Mouse (Mus musculus): ENCODE measurements around the gene Gpr155. TPM values are rescaled to one million over a fixed set of nuclear protein-coding genes. Genes with fewer than 3 reads are reported as not detected.

Gpr155 gene
- polyA plus RNA-seq (2015; fragmentation: Nextera tagmentation; extraction: Ambion mirVana), result 4.1 and 6.0 TPM in 2 replicates

DNA sequence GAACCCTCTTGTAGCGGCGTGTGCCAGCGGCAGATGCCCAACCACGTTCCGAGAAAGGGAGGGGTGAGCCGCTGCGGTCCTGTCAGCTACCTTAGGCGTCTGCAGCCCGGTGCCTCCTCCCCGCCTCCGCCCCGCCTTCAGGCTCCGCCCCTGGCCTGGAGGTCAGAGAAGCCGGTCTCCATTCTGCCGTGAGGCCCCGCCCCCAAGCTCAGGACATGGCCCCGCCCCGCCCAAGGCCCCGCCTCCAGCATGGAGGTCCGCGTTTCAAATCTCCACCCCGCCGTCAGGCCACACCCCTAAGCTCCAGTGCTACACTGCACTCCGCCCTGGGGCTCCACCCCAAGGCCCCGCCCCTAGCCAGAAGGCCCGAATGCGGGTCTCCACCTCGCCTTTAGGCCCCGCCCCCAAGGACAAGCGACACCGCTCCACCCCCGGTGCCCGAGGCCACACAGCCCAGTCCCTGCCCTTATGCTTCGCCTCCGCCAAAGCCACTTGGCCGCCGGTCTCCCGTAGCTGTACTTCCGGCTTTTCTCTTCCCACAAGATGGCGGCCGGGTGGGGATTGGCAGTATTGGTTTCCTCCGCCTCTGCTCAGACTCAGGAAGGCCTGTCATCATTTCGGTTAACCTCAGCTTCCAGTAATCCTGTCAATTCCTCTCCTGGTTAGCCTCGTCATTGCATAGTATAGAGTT is at the start of gene Gpr155:
TSS of gene Gpr155 (minus strand) at position 217 of the 691 bp plus-strand sequence.
- no peaks in the 10 kb centered on the region for H3K9me3 ChIP-seq
- H3K9ac ChIP-seq, result peak within 1 kb of the TSS; percentile 42
- peak within 1 kb of the TSS; percentile 71 for H3K27ac ChIP-seq
- 0 out of 2 replicates have a peak, but pooled peaks cover 4% of the 10 kb centered on the region for H3K4me1 ChIP-seq
- peak within 1 kb of the TSS; percentile 98 for H3K4me2 ChIP-seq
- peak; percentile 98 for ATAC-seq (ENCODE audit: insufficient read depth, low FRiP score, low read depth)
- no peaks in the 10 kb centered on the region for H3K27me3 ChIP-seq (replicated peaks)
- under 1% methylated on average over 44 of the region's 44 CpGs for WGBS
- H3K36me3 ChIP-seq, result no peaks in the 10 kb centered on the region
- H3K4me3 ChIP-seq (replicated peaks), result peak within 1 kb of the TSS; percentile 61

DNA sequence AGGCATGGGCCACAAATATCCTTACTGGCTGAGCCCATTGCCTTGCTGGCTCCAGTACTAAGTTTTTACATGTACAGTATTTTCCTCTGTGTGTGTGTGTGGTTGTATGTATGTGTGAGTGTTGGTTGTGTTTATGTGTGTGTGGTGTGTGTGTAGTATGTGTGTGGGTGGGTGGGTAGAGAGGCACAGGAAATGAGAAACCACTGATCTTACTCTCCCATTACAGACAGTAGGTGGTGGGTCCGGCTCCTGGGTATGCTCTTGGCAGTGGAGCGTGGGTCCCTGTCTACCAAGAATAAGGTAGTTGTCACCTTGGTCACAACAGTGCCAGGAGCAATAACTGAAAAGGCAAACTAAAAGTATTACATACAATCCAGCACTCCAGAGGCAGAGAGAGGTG is 49.5 kb upstream of the Gpr155 start:
- 99% methylated on average over 2 of the region's 2 CpGs for WGBS
- no peak overlapping the region for H3K4me3 ChIP-seq (replicated peaks)
- H3K9me3 ChIP-seq, result no peaks in the 10 kb centered on the region
- no peak overlapping the region for H3K9ac ChIP-seq
- ATAC-seq (ENCODE audit: insufficient read depth, low FRiP score, low read depth), result no peak
- no peaks in the 10 kb centered on the region for H3K27me3 ChIP-seq (replicated peaks)
- no peak overlapping the region for H3K4me2 ChIP-seq
- H3K4me1 ChIP-seq, result no peaks in the 10 kb centered on the region
- H3K36me3 ChIP-seq, result peaks cover 12% of the 10 kb centered on the region; the same call in 1 of the 2 replicates
- no peak overlapping the region for H3K27ac ChIP-seq

DNA sequence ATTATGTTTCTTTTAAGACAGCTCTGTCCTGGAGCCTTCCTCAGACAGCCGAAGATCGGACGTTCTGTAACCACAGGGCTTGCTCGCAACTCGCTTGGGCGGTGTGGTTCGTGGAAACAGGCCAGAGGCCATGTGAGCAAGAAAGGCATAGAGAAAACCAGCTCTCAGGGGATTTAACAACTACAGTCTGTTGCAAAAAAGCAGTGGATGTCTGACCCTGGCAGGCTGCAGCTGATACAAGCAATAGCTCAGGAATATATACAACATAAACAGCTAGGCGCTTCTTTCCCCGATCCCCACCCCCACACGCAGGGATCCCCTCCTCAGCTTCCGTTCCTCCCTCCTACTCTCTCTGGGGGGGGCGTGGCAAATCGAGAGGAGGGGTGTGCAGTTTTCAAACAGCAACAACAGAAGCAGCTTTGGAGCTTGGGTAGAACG is 45.6 kb upstream of the Gpr155 start:
- no peak for ATAC-seq (ENCODE audit: insufficient read depth, low FRiP score, low read depth)
- peak overlapping the region; percentile 23 for H3K4me3 ChIP-seq (replicated peaks)

DNA sequence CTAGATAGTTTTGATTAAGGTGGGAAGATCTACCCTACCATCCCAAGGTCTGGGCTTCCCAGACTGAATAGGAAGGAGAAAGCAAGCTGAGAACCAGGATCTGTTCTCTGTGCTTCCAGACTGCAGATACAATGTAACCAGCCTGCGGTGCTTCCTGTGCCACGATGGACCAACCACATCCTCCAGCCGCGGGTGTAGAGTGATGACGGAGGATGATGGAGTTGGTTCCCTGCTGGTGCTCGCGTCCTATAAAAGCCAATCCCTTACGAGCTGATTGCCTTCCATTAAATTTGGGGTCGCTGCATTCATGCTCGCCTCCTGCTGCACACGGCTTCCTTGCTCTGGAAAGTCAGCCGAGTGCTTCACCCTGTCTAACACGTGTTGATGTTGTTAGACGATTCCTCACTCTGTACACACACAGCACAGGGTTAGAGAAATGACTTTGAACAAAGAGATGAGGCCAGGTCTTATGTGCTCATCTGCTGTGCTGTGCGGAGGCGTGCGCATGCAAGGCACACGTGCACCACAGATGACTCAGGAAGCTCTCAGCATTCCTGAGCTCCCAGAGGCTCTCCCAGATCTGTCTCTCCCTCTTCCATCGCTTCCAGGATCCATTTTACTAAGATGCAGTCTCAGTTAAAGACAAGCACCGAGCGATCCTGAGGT is 42.6 kb upstream of the Gpr155 start:
- H3K36me3 ChIP-seq, result peaks cover 5% of the 10 kb centered on the region; the same call in 1 of the 2 replicates
- H3K9me3 ChIP-seq, result no peaks in the 10 kb centered on the region
- 62% methylated on average over 21 of the region's 21 CpGs for WGBS
- no peaks in the 10 kb centered on the region for H3K4me1 ChIP-seq
- no peak overlapping the region for H3K9ac ChIP-seq
- no peak overlapping the region for H3K4me2 ChIP-seq
- H3K4me3 ChIP-seq (replicated peaks), result no peak overlapping the region
- H3K27ac ChIP-seq, result no peak overlapping the region
- H3K27me3 ChIP-seq (replicated peaks), result no peaks in the 10 kb centered on the region
- ATAC-seq (ENCODE audit: insufficient read depth, low FRiP score, low read depth), result no peak

More for the DNA sequence above, 45.6 kb upstream of the Gpr155 start:
- H3K9ac ChIP-seq, result no peak overlapping the region
- H3K36me3 ChIP-seq, result peaks cover 7% of the 10 kb centered on the region; the same call in 1 of the 2 replicates
- H3K4me2 ChIP-seq, result peak overlapping the region; percentile 41
- H3K4me1 ChIP-seq, result no peaks in the 10 kb centered on the region
- no peaks in the 10 kb centered on the region for H3K27me3 ChIP-seq (replicated peaks)
- no peaks in the 10 kb centered on the region for H3K9me3 ChIP-seq
- peak overlapping the region; percentile 33 for H3K27ac ChIP-seq
- WGBS, result 32% methylated on average over 14 of the region's 14 CpGs

DNA sequence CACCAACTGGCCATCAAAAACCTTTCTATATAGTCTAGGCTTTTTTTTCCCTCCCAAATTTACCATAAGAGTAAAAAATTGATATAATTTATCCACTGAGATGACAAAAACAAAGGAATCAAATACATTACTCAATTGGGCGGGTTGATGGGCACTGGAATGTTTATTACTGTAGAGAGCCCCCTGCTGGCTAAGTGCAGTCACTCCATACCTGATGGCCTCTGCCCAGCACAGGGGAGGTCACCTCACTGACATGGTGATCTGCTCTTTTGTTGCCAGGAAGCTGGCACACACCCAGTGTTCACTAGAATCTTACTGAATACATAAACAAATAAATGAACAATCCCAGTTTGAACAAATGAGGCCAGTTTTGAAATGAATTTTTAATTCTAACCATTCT is 40.9 kb upstream of the Gpr155 start:
- H3K4me2 ChIP-seq, result no peak overlapping the region
- H3K9me3 ChIP-seq, result no peaks in the 10 kb centered on the region
- H3K9ac ChIP-seq, result no peak overlapping the region
- H3K27ac ChIP-seq, result no peak overlapping the region
- no peaks in the 10 kb centered on the region for H3K27me3 ChIP-seq (replicated peaks)
- WGBS, result 33% methylated on average over 1 of the region's 1 CpGs
- H3K4me1 ChIP-seq, result no peaks in the 10 kb centered on the region
- no peaks in the 10 kb centered on the region for H3K36me3 ChIP-seq
- no peak for ATAC-seq (ENCODE audit: insufficient read depth, low FRiP score, low read depth)
- no peak overlapping the region for H3K4me3 ChIP-seq (replicated peaks)

DNA sequence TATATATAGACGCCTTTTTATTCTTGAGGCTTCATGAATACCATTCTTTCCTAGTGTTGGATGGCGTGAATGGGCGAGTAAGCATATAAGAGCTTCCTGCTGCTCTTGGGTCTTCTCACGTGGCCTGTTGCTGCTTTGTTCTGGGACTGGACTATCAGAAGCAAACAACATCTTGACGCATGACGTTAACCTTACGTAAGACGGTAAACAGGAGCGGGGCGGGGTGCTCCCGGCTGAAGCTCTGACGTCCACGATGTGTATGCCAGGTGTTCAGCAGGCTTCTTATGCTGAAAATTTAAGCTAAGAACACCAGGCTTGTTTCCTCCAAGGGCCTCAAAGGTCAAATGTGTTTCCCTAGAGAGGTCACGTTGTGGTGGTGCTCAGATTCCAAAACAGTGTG is 39.5 kb upstream of the Gpr155 start:
- no peaks in the 10 kb centered on the region for H3K9me3 ChIP-seq
- no peaks in the 10 kb centered on the region for H3K36me3 ChIP-seq
- no peak for ATAC-seq (ENCODE audit: insufficient read depth, low FRiP score, low read depth)
- H3K4me2 ChIP-seq, result no peak overlapping the region
- no peak overlapping the region for H3K9ac ChIP-seq
- 59% methylated on average over 14 of the region's 14 CpGs for WGBS
- no peaks in the 10 kb centered on the region for H3K4me1 ChIP-seq
- no peak overlapping the region for H3K27ac ChIP-seq
- no peaks in the 10 kb centered on the region for H3K27me3 ChIP-seq (replicated peaks)
- no peak overlapping the region for H3K4me3 ChIP-seq (replicated peaks)

DNA sequence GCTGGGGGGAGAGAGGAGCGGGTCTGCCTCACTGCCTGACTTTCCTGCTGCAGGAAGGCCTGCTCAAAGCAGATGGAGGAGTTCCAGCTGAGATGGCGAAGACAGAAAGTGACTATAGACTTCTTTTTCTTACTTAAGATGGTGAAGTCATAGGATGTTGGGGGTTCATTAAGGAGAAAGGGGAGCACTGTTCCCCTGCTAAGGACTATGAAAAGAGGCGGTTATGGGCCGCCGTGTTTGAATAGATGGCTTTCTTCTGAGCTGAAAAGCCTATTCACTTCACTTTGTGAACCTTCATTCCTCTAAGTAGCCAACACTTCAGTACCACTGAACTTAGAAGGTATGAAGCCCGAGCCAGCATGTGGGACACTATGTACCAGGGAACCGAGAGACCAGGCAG is 33.4 kb upstream of the Gpr155 start:
- no peaks in the 10 kb centered on the region for H3K9me3 ChIP-seq
- H3K27ac ChIP-seq, result no peak overlapping the region
- H3K4me2 ChIP-seq, result no peak overlapping the region
- WGBS, result 72% methylated on average over 7 of the region's 7 CpGs
- H3K9ac ChIP-seq, result no peak overlapping the region
- H3K4me1 ChIP-seq, result no peaks in the 10 kb centered on the region
- ATAC-seq (ENCODE audit: insufficient read depth, low FRiP score, low read depth), result no peak
- no peak overlapping the region for H3K4me3 ChIP-seq (replicated peaks)
- no peaks in the 10 kb centered on the region for H3K27me3 ChIP-seq (replicated peaks)
- H3K36me3 ChIP-seq, result no peaks in the 10 kb centered on the region

DNA sequence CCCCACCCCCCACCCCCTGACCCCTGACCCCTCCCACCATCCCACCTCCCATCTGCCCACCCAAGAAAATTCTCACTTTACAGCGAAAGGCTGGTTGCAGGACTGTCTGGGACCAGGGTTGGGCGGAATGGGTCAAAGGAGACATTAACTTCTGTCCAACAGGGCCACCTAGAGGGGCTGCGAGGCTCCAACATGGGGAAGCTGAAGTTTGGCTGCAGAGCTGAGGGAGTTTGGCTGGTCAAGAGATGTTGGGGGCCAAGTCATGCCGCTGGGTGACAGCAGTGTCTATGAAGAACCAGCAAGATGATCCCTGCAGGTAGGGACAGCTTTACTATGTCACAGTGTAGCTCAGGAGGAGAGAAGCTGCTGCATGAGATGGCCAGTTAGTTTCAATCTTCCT is 32.9 kb upstream of the Gpr155 start:
- Histone ChIP-seq H3K9me3 (no peaks in the 10 kb centered on the region), H3K4me3 (replicated peaks) (no peak overlapping the region), H3K27me3 (replicated peaks) (no peaks in the 10 kb centered on the region), H3K4me1 (no peaks in the 10 kb centered on the region), H3K9ac (no peak overlapping the region), H3K27ac (no peak overlapping the region), H3K36me3 (no peaks in the 10 kb centered on the region), H3K4me2 (no peak overlapping the region)
- WGBS, result 38% methylated on average over 4 of the region's 4 CpGs
- ATAC-seq (ENCODE audit: insufficient read depth, low FRiP score, low read depth), result no peak

DNA sequence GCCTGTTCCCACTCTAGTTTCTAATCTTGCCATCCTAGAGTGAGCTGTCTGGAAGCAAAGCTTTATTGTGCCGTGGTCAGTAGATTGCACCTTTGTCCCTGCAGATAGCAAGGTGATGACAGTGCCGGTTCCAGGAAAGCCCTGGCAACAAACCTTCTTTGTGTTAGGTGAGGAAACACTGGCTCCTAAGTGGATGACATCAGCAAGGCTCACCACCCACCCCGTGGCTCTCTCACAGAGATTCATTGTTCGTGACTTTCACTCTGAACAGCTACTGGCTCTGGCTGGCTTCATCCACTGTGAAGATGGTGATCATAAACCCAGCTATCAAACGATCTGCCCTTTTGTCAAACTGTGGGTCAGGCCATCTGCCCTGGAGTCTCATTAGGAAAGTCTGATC is 29.5 kb upstream of the Gpr155 start:
- Histone ChIP-seq H3K4me3 (replicated peaks) (no peak overlapping the region), H3K27ac (no peak overlapping the region), H3K36me3 (no peaks in the 10 kb centered on the region), H3K9me3 (no peaks in the 10 kb centered on the region), H3K4me1 (no peaks in the 10 kb centered on the region), H3K9ac (no peak overlapping the region), H3K27me3 (replicated peaks) (no peaks in the 10 kb centered on the region), H3K4me2 (no peak overlapping the region)
- WGBS, result 46% methylated on average over 5 of the region's 5 CpGs
- no peak for ATAC-seq (ENCODE audit: insufficient read depth, low FRiP score, low read depth)

DNA sequence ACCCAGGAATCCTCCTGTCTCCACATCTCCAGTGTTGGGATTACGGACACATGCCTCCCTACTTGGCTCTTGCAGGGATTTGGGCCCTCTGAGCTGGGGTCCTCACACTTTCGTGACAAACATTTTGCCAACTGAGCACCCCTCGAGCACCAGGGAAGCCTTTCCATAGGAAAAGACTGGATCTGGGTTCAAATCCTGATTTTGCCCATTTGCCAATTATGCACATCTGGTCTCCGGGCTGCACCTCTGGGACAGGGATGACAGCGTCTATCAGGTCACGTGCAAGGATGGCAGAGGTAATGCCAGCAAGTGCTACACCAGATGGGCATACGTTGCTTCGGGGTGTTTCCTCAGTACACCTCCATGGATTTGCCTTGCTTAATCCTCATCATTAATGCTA is 23.7 kb upstream of the Gpr155 start:
- no peak overlapping the region for H3K4me2 ChIP-seq
- no peak overlapping the region for H3K4me3 ChIP-seq (replicated peaks)
- H3K9ac ChIP-seq, result no peak overlapping the region
- no peaks in the 10 kb centered on the region for H3K36me3 ChIP-seq
- H3K9me3 ChIP-seq, result no peaks in the 10 kb centered on the region
- H3K4me1 ChIP-seq, result no peaks in the 10 kb centered on the region
- ATAC-seq (ENCODE audit: insufficient read depth, low FRiP score, low read depth), result no peak
- no peak overlapping the region for H3K27ac ChIP-seq
- WGBS, result 94% methylated on average over 8 of the region's 8 CpGs
- no peaks in the 10 kb centered on the region for H3K27me3 ChIP-seq (replicated peaks)

DNA sequence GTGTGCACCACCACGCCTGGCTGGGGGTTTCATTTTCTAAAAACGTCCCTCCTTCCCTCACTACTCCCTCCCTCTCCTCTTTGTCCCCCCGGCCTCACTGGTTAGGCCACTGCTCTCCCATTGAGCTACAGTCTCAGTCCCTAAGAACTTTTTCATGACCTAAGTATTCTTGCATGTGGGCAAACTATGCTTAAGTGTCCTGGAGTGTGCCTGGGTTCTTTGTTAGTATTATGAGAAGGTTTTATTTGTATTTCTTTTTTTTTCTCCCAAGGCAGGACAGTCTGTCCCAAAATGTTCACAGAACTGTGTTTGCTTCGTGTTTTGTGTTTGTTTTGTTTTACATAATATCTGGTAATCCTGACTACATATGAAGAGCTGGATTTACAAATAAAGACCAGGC is 21.3 kb upstream of the Gpr155 start:
- Histone ChIP-seq H3K4me2 (no peak overlapping the region), H3K9ac (no peak overlapping the region), H3K27ac (no peak overlapping the region), H3K4me3 (replicated peaks) (no peak overlapping the region), H3K4me1 (no peaks in the 10 kb centered on the region), H3K27me3 (replicated peaks) (no peaks in the 10 kb centered on the region), H3K9me3 (no peaks in the 10 kb centered on the region), H3K36me3 (no peaks in the 10 kb centered on the region)
- no peak for ATAC-seq (ENCODE audit: insufficient read depth, low FRiP score, low read depth)
- whole genome bisulfite sequencing, result 54% methylated on average over 4 of the region's 4 CpGs

DNA sequence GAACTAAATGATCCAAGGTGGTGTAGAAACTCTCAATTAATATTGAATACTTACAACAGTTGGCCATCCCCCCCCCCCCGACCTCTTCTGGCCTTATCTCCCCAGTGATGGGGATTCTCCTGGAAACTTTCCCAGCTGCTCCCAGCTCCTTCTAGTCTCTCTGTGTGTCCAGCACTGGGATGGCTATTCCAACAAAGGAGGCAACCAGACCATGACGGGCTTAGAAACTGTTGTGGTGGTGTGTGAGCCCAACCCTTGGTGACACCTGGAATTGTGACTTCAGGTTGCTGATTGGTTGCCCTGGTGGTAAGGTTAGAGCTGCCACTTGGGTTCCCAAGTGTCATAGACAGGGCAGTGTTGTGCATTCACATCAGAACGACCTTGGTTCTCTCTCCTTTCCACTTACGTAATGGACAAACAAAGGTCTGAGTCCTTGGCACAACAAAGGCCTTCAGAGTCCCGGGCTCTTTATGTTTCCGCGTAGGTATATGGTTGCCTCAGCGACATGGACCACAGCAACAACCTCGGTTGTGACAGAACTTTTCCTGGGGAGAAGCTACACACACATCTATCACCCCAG is 20.1 kb upstream of the Gpr155 start:
- Histone ChIP-seq H3K9ac (no peak overlapping the region), H3K4me2 (no peak overlapping the region), H3K4me1 (no peaks in the 10 kb centered on the region), H3K27ac (no peak overlapping the region), H3K36me3 (no peaks in the 10 kb centered on the region), H3K4me3 (replicated peaks) (no peak overlapping the region), H3K27me3 (replicated peaks) (no peaks in the 10 kb centered on the region), H3K9me3 (no peaks in the 10 kb centered on the region)
- no peak for ATAC-seq (ENCODE audit: insufficient read depth, low FRiP score, low read depth)
- 84% methylated on average over 9 of the region's 9 CpGs for WGBS
